Mouse (Mus musculus) layer of hippocampus, adult 2 months (tissue): ENCODE data around the gene Crkl. TPM values are rescaled to one million over a fixed set of nuclear protein-coding genes. Genes with fewer than 3 reads are reported as not detected.
"Not testable (repeated sequence)": the region's sequence is repeated elsewhere in the genome, so short reads cannot be mapped to it uniquely, and the experiment has no call there.

Source experiments
- DNase-seq, 2 experiments: peaks; one replicate each; pipeline ENCODE4 v3.0.0; 2022; ENCODE audit warnings: low spot score in 2 of 2
- H3K27ac ChIP-seq: fragments of 200-600 bp; 2 replicates; pipeline ENCODE4 v1.8.1; 2022
- H3K4me3 ChIP-seq: fragments of 200-600 bp; 2 replicates; pipeline ENCODE4 v1.8.1; 2022; ENCODE audit warnings: mild to moderate bottlenecking
- CTCF ChIP-seq: fragments of 200-600 bp; conservative IDR thresholded peaks from 2 replicates; pipeline ENCODE4 v1.8.1; 2022; ENCODE audit warnings: antibody characterized with exemption, mild to moderate bottlenecking, moderate library complexity
- total RNA-seq, 2 experiments: library from RNA; stranded (reverse); gene quantifications; 2 replicates each; pipeline ENCODE4 v1.2.3; 2021

Gene Crkl
- total RNA-seq, 2 experiments from 2014 or later, result 33.5 to 37.4 TPM

GRCm38 (mm10) chr16:17491154-17491553 lies 39.4 kb downstream of the Crkl start:
- DNase-seq, result peak; percentile 46 to 50
- H3K4me3 ChIP-seq, result no peak overlapping the region; the same call in 1 of the 2 replicates
- peak overlapping the region; percentile 94 for H3K27ac ChIP-seq
- no peak for TF ChIP-seq CTCF

- no peak overlapping the region; the same call in 1 of the 2 replicates for H3K4me3 ChIP-seq
- no peak for DNase-seq
Measured at GRCm38 (mm10) chr16:17491896-17492561, 40.2 kb downstream of the Crkl start.

GRCm38 (mm10) chr16:17496499-17497305 lies 44.9 kb downstream of the Crkl start:
- peak; percentile 84 for DNase-seq
- H3K27ac ChIP-seq, result peak overlapping the region; percentile 94
- TF ChIP-seq CTCF, result no peak
- H3K4me3 ChIP-seq, result no peak overlapping the region

More at GRCm38 (mm10) chr16:17491896-17492561, 40.2 kb downstream of the Crkl start:
- H3K27ac ChIP-seq, result peak overlapping the region; percentile 94
- no peak for TF ChIP-seq CTCF

- H3K27ac ChIP-seq, result peak overlapping the region; percentile 39; the same call in 1 of the 2 replicates
Measured at GRCm38 (mm10) chr16:17499249-17499883, 47.6 kb downstream of the Crkl start.

GRCm38 (mm10) chr16:17502681-17503080 lies 50.9 kb downstream of the Crkl start:
- DNase-seq, result no peak
- H3K27ac ChIP-seq, result no peak overlapping the region
- H3K4me3 ChIP-seq, result no peak overlapping the region
- TF ChIP-seq CTCF, result no peak

More at GRCm38 (mm10) chr16:17499249-17499883, 47.6 kb downstream of the Crkl start:
- DNase-seq, result no peak
- no peak overlapping the region for H3K4me3 ChIP-seq
- TF ChIP-seq CTCF, result no peak

GRCm38 (mm10) chr16:17507018-17507552 lies 55.3 kb downstream of the Crkl start:
- TF ChIP-seq CTCF, result no peak
- H3K27ac ChIP-seq, result no peak overlapping the region
- H3K4me3 ChIP-seq, result no peak overlapping the region
- DNase-seq, result no peak

GRCm38 (mm10) chr16:17508031-17508430 lies 56.2 kb downstream of the Crkl start:
- H3K27ac ChIP-seq, result peak overlapping the region; percentile 93
- peak overlapping the region; percentile 82 for H3K4me3 ChIP-seq
- TF ChIP-seq CTCF, result peak; percentile 51
- DNase-seq, result not testable (repeated sequence)

- Histone ChIP-seq H3K27ac (peak within 1 kb of the TSS; percentile 93), H3K4me3 (peak within 1 kb of the TSS; percentile 82)
- TF ChIP-seq CTCF, result peak; percentile 46
- DNase-seq, result peak; percentile 85 to 86
Measured at GRCm38 (mm10) chr16:17508546-17509239, 56.9 kb downstream of the Crkl start, which contains the start of gene Lztr1. Lztr1 (plus strand) TSS chr16:17508688.

- no peak for TF ChIP-seq CTCF
- peak overlapping the region; percentile 82 for H3K4me3 ChIP-seq
- DNase-seq, result no peak
- peak overlapping the region; percentile 93 for H3K27ac ChIP-seq
Measured at GRCm38 (mm10) chr16:17509240-17509597, 57.4 kb downstream of the Crkl start.

GRCm38 (mm10) chr16:17510143-17510542 lies 58.4 kb downstream of the Crkl start:
- peak overlapping the region; percentile 93; the same call in 1 of the 2 replicates for H3K27ac ChIP-seq
- H3K4me3 ChIP-seq, result peak overlapping the region; percentile 82
- DNase-seq, result no peak
- TF ChIP-seq CTCF, result no peak

- TF ChIP-seq CTCF, result no peak
- no peak for DNase-seq
- no peak overlapping the region for H3K27ac ChIP-seq
- H3K4me3 ChIP-seq, result no peak overlapping the region
Measured at GRCm38 (mm10) chr16:17510686-17511085, 58.9 kb downstream of the Crkl start.

- Histone ChIP-seq H3K27ac (no peak overlapping the region), H3K4me3 (no peak overlapping the region)
- DNase-seq, result no peak
- TF ChIP-seq CTCF, result no peak
Measured at GRCm38 (mm10) chr16:17511431-17511830, 59.6 kb downstream of the Crkl start.

- no peak for DNase-seq
- no peak for TF ChIP-seq CTCF
- H3K27ac ChIP-seq, result no peak overlapping the region
- H3K4me3 ChIP-seq, result no peak overlapping the region
Measured at GRCm38 (mm10) chr16:17518910-17519309, 67.1 kb downstream of the Crkl start.
